9 mouse cellular contexts compared by ENCODE assay signal in the genomic region with DNA sequence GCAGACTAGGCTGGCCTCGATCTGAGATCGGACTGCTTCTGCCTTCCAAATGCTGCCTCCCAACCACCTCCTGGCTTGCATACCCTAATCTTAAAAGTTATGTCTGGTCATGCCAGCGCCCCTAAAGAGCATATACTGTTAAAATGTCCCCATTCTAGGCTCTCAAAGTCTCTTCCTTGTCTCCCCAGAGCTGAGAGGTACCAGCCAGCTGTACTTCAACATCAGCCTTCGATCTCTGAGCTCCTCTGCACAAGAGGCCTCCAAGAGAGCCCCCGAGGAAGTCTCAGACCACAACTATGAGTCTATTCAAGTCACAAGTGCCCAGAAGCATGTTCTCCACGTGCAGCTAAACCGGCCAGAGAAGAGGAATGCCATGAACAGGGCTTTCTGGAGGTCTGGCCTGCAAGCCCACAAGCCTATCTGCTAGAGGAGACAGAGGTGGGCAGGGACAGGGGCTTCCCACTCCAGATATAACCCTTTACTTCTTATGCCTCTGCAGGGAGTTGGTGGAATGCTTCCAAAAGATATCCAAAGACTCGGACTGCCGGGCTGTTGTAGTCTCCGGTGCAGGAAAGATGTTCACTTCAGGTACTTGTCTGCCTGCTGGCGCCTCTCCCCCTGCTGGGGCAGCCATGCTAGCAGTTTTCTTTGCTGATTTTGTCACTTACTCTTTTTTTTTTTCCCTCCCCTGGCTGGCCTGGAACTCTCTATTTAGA. TPM values are rescaled to one million over a fixed set of nuclear protein-coding genes. Genes with fewer than 3 reads are reported as not detected.
DNase-seq lines count a peak whose midpoint lies in the region; ATAC-seq and TF ChIP-seq lines count a peak whose summit lies in the region.
"Had no signal": no experiment of that assay in that cellular context is flagged by ENCODE, and none has a peak within 500 bp of the region (broad histone marks: within the 10 kb centered on the region; RNA-seq: fewer than 3 reads in every experiment).

No protein-coding gene starts in this region.

- peak; percentile 44 for TF ChIP-seq CTCF in layer of hippocampus, adult 2 months (conservative IDR thresholded peaks at IDR 0.05)

- peaks cover 47% of the 10 kb centered on the region for H3K36me3 ChIP-seq in embryonic facial prominence, embryonic 10.5 days (replicated peaks)
- peaks cover 45% of the 10 kb centered on the region for H3K36me3 ChIP-seq in limb, embryonic 14.5 days (ENCODE audit: control insufficient read depth, insufficient read depth, low read length)
- H3K36me3 ChIP-seq in midbrain, embryonic 16.5 days (ENCODE audit: control insufficient read depth, insufficient read depth, low read length): peaks cover 22% of the 10 kb centered on the region

- H3K9ac ChIP-seq in limb, embryonic 14.5 days (ENCODE audit: low read depth, low read length, severe bottlenecking): peak overlapping the region; percentile 70
- H3K9ac ChIP-seq in midbrain, embryonic 16.5 days (ENCODE audit: low read depth, low read length): peak overlapping the region; percentile 69

- 0 out of 2 replicates have a peak, but pooled peaks cover 4% of the 10 kb centered on the region for H3K9me3 ChIP-seq in embryonic facial prominence, embryonic 10.5 days
- H3K9me3 ChIP-seq in limb, embryonic 14.5 days (ENCODE audit: control insufficient read depth, low read length): no peaks in the 10 kb centered on the region
- no peaks in the 10 kb centered on the region for H3K9me3 ChIP-seq in midbrain, embryonic 16.5 days (replicated peaks; ENCODE audit: control insufficient read depth, low read length, poor library complexity, severe bottlenecking)

- 68% methylated on average over 11 of the region's 11 CpGs for WGBS in embryonic facial prominence, embryonic 10.5 days
- WGBS in limb, embryonic 14.5 days: 52% methylated on average over 11 of the region's 11 CpGs
- 60% methylated on average over 11 of the region's 11 CpGs for WGBS in midbrain, embryonic 16.5 days

- H3K4me2 ChIP-seq in limb, embryonic 14.5 days (replicated peaks; ENCODE audit: low read depth, low read length, severe bottlenecking): peak overlapping the region; percentile 58
- H3K4me2 ChIP-seq in midbrain, embryonic 16.5 days (ENCODE audit: low read length): peak overlapping the region; percentile 60

- H3K4me3 ChIP-seq in layer of hippocampus, adult 2 months: peak overlapping the region; percentile 78
- H3K4me3 ChIP-seq in embryonic facial prominence, embryonic 10.5 days: peak overlapping the region; percentile 58
- peak overlapping the region; percentile 46 for H3K4me3 ChIP-seq in limb, embryonic 14.5 days (replicated peaks; ENCODE audit: low read length)
- H3K4me3 ChIP-seq in midbrain, embryonic 16.5 days (ENCODE audit: low read depth, low read length): peak overlapping the region; percentile 52

- intact Hi-C loops in heart, postnatal 10 days (cut with DNase I): loop anchor here (2.0 kb wide), 3 partner anchors 17 to 41 kb away; partner anchors contain the start of gene Hnrnpl

- H3K4me1 ChIP-seq in embryonic facial prominence, embryonic 10.5 days: peaks cover 22% of the 10 kb centered on the region
- no peaks in the 10 kb centered on the region for H3K4me1 ChIP-seq in limb, embryonic 14.5 days (ENCODE audit: control insufficient read depth, insufficient read depth, low read length)
- H3K4me1 ChIP-seq in midbrain, embryonic 16.5 days (ENCODE audit: control insufficient read depth, insufficient read depth, low read length): peaks cover 12% of the 10 kb centered on the region

- TF ChIP-seq POLR2A in limb, embryonic 14.5 days (IDR thresholded peaks at IDR 0.05; ENCODE audit: borderline replicate concordance, extremely low read depth, insufficient read depth, insufficient read length): no peak

- no peaks in the 10 kb centered on the region for H3K27me3 ChIP-seq in embryonic facial prominence, embryonic 10.5 days (replicated peaks; ENCODE audit: low read depth, poor library complexity, severe bottlenecking)
- no peaks in the 10 kb centered on the region for H3K27me3 ChIP-seq in limb, embryonic 14.5 days (ENCODE audit: control insufficient read depth, insufficient read depth, low read length)
- H3K27me3 ChIP-seq in midbrain, embryonic 16.5 days (ENCODE audit: control insufficient read depth, insufficient read depth, low read depth, low read length): no peaks in the 10 kb centered on the region

- no peak for DNase-seq in layer of hippocampus, adult 2 months (ENCODE audit: low spot score in 2 of 2)
- DNase-seq in layer of hippocampus, adult 8-10 months (ENCODE audit: low spot score in 2 of 2): no peak
- no peak for DNase-seq in embryonic facial prominence, embryonic 10.5 days (ENCODE audit: low spot score)
- DNase-seq in heart, postnatal 10 days: peak; percentile 67 to 72
- DNase-seq in limb, embryonic 14.5 days (ENCODE audit: low spot score): peak; percentile 30
- no peak for DNase-seq in c-Kit-positive CD71-positive TER-119-positive erythroid progenitor cells, embryonic 14.5 days (ENCODE audit: low spot score)
- no peak for DNase-seq in right cerebral cortex, postnatal 36 days (ENCODE audit: low spot score in 2 of 2)

- ATAC-seq in limb, embryonic 14.5 days (ENCODE audit: low FRiP score, low read depth): no peak
- ATAC-seq in midbrain, embryonic 16.5 days: peak; percentile 23; the same call in 1 of the 2 replicates

- peak overlapping the region; percentile 93 for H3K27ac ChIP-seq in layer of hippocampus, adult 2 months
- peak overlapping the region; percentile 84 for H3K27ac ChIP-seq in embryonic facial prominence, embryonic 10.5 days (replicated peaks)
- peak overlapping the region; percentile 89 for H3K27ac ChIP-seq in limb, embryonic 14.5 days (replicated peaks; ENCODE audit: low read depth, low read length)
- peak overlapping the region; percentile 87 for H3K27ac ChIP-seq in midbrain, embryonic 16.5 days (ENCODE audit: low read length)

RNA-seq across cellular contexts. Expression of gene Ech1, which starts 0.8 kb away (rescaled TPM):
- 10 to 100 TPM; 66.4 to 68.8 TPM for total RNA-seq in layer of hippocampus, adult 2 months (2021)
- total RNA-seq in layer of hippocampus, adult 8-10 months (2022): 10 to 100 TPM; 64.2 to 77.6 (median 67.7) TPM
- 75.8 and 81.7 TPM in 2 replicates for polyA plus RNA-seq in embryonic facial prominence, embryonic 10.5 days (2016; fragmentation: Nextera tagmentation; extraction: Ambion mirVana)
- 1,000 to 10,000 TPM; 1,137 to 1,217 TPM for total RNA-seq in heart, postnatal 10 days (2021)
- 165 and 172 TPM in 2 replicates for polyA plus RNA-seq in limb, embryonic 14.5 days (2012; rRNA removed)
- polyA plus RNA-seq in limb, embryonic 14.5 days (2014; fragmentation: Nextera tagmentation; extraction: Ambion mirVana): 176 and 200 TPM in 2 replicates
- polyA plus RNA-seq in midbrain, embryonic 16.5 days (2015; fragmentation: Nextera tagmentation; extraction: Ambion mirVana): 86.6 and 96.4 TPM in 2 replicates

RNA-seq across cellular contexts. Expression of gene Lgals4, which starts 7.8 kb away (rescaled TPM):
- 1 to 10 TPM; 4.4 to 6.8 TPM for total RNA-seq in layer of hippocampus, adult 2 months (2021)
- 1 to 10 TPM; 2.4 to 6.9 (median 4.9) TPM for total RNA-seq in layer of hippocampus, adult 8-10 months (2022)
- 4.4 and 4.9 TPM in 2 replicates for polyA plus RNA-seq in embryonic facial prominence, embryonic 10.5 days (2016; fragmentation: Nextera tagmentation; extraction: Ambion mirVana)
- total RNA-seq in heart, postnatal 10 days (2021): 10 to 100 TPM; 35.0 to 35.8 TPM
- 17.9 and 18.0 TPM in 2 replicates for polyA plus RNA-seq in limb, embryonic 14.5 days (2012; rRNA removed)
- polyA plus RNA-seq in limb, embryonic 14.5 days (2014; fragmentation: Nextera tagmentation; extraction: Ambion mirVana): 5.9 and 7.0 TPM in 2 replicates
- polyA plus RNA-seq in midbrain, embryonic 16.5 days (2015; fragmentation: Nextera tagmentation; extraction: Ambion mirVana): 5.7 and 5.9 TPM in 2 replicates

RNA-seq across cellular contexts. Expression of gene Hnrnpl, which starts 17.5 kb away (rescaled TPM):
- 100 to 1,000 TPM; 410 to 476 TPM for total RNA-seq in layer of hippocampus, adult 2 months (2021)
- 100 to 1,000 TPM; 403 to 453 (median 434) TPM for total RNA-seq in layer of hippocampus, adult 8-10 months (2022)
- polyA plus RNA-seq in embryonic facial prominence, embryonic 10.5 days (2016; fragmentation: Nextera tagmentation; extraction: Ambion mirVana): 325 and 346 TPM in 2 replicates
- total RNA-seq in heart, postnatal 10 days (2021): 100 to 1,000 TPM; 423 to 428 TPM
- polyA plus RNA-seq in limb, embryonic 14.5 days (2012; rRNA removed): 525 and 571 TPM in 2 replicates
- polyA plus RNA-seq in limb, embryonic 14.5 days (2014; fragmentation: Nextera tagmentation; extraction: Ambion mirVana): 208 and 225 TPM in 2 replicates
- polyA plus RNA-seq in midbrain, embryonic 16.5 days (2015; fragmentation: Nextera tagmentation; extraction: Ambion mirVana): 134 and 152 TPM in 2 replicates

RNA-seq across cellular contexts. Expression of gene Rinl, which starts 37.1 kb away (rescaled TPM):
- 1 to 10 TPM; 2.6 to 4.5 TPM for total RNA-seq in layer of hippocampus, adult 2 months (2021)
- 1 to 10 TPM; 2.5 to 5.3 (median 3.8) TPM for total RNA-seq in layer of hippocampus, adult 8-10 months (2022)
- polyA plus RNA-seq in embryonic facial prominence, embryonic 10.5 days (2016; fragmentation: Nextera tagmentation; extraction: Ambion mirVana): 2.2 and 2.8 TPM in 2 replicates
- total RNA-seq in heart, postnatal 10 days (2021): 1 to 10 TPM; 2.1 to 2.2 TPM
- polyA plus RNA-seq in limb, embryonic 14.5 days (2012; rRNA removed): 2.3 and 2.5 TPM in 2 replicates
- polyA plus RNA-seq in limb, embryonic 14.5 days (2014; fragmentation: Nextera tagmentation; extraction: Ambion mirVana): 2.6 and 2.8 TPM in 2 replicates
- polyA plus RNA-seq in midbrain, embryonic 16.5 days (2015; fragmentation: Nextera tagmentation; extraction: Ambion mirVana): 2.2 and 2.9 TPM in 2 replicates

RNA-seq across cellular contexts. Expression of gene Lgals7, which starts 37.8 kb away (rescaled TPM):
- not detected for total RNA-seq in layer of hippocampus, adult 2 months (2021)
- total RNA-seq in layer of hippocampus, adult 8-10 months (2022): not detected
- 0.63 and 1.9 TPM in 2 replicates for polyA plus RNA-seq in embryonic facial prominence, embryonic 10.5 days (2016; fragmentation: Nextera tagmentation; extraction: Ambion mirVana)
- total RNA-seq in heart, postnatal 10 days (2021): 1 to 10 TPM; 2.2 to 2.8 TPM
- 198 and 208 TPM in 2 replicates for polyA plus RNA-seq in limb, embryonic 14.5 days (2012; rRNA removed)
- 37.9 and 48.4 TPM in 2 replicates for polyA plus RNA-seq in limb, embryonic 14.5 days (2014; fragmentation: Nextera tagmentation; extraction: Ambion mirVana)
- polyA plus RNA-seq in midbrain, embryonic 16.5 days (2015; fragmentation: Nextera tagmentation; extraction: Ambion mirVana): 6.7 and 10.3 TPM in 2 replicates
- total RNA-seq: neutrophil, adult 5-6 weeks had no signal

Comparison
In these comparisons a context has a peak if more than half of its experiments do, and no peak if none do; other contexts are left out.
1. DNase-seq: peak in heart, postnatal 10 days (2 of 2) and limb, embryonic 14.5 days (single experiment); none in layer of hippocampus, adult 2 months (0 of 2), layer of hippocampus, adult 8-10 months (0 of 2), embryonic facial prominence, embryonic 10.5 days (single experiment), c-Kit-positive CD71-positive TER-119-positive erythroid progenitor cells, embryonic 14.5 days (single experiment) and right cerebral cortex, postnatal 36 days (0 of 2).
2. RNA of gene Ech1, which starts 0.8 kb away (total RNA-seq): 1,137 to 1,217 TPM in heart, postnatal 10 days; 66.4 to 68.8 TPM in layer of hippocampus, adult 2 months and 64.2 to 77.6 TPM in layer of hippocampus, adult 8-10 months; every median in the first group is over 10 times any median in the second.
3. RNA of gene Lgals4, which starts 7.8 kb away (total RNA-seq): 35.0 to 35.8 TPM in heart, postnatal 10 days; 4.4 to 6.8 TPM in layer of hippocampus, adult 2 months and 2.4 to 6.9 TPM in layer of hippocampus, adult 8-10 months; every median in the first group is over 4 times any median in the second.
4. Peak in every context shown above with its lines, with median percentiles within 50 percentile points of each other: H3K27ac ChIP-seq and H3K4me3 ChIP-seq.